Mouse (Mus musculus) CD4-positive, CD25-positive, alpha-beta regulatory T cell, adult 9 weeks (primary cell): ENCODE data around the gene Ccdc117. TPM values are rescaled to one million over a fixed set of nuclear protein-coding genes. Genes with fewer than 3 reads are reported as not detected.

Experiments
- polyA plus RNA-seq: library from polyadenylated mRNA; unstranded; fragments of 100-300 nt; shearing (Covaris generic); gene quantifications from one replicate; pipeline ENCODE4 v1.2.1, GENCODE M21; 2017

Gene Ccdc117
- 3.8 TPM for polyA plus RNA-seq

DNA sequence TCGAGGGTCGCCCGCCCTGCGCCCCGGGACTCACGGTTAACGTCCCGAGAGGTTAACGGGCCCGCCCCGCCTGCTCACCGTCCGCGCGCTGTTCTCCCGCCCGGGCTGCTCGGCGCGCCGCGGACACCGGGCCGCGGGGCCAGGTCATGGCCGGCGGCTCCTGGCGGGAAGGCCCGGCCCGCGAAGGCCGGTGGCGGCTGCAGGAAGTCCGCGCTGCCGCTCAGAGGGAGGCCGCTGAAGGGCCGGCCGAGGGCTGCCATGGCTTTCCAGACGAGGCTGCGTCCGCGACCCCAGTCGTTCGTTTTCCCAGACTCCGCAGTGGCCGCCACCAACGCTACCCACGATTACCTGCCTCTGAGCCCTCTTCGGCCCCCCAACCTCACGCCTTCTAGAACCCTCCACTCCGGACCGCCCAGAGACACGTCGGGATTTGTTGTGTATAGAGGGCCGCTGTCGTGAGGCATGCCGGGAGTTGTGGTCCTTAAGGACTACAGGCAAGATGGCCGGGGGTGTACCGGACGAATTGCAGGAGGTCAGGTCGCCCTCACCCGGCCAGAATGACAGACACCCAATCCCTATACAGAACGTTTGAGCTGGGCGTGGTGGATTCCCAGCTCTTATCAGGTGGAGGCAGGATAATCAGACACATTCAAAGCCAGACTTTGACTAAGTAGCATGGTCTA is at the start of gene Ccdc117:
TSS of gene Ccdc117 (minus strand) at position 389 of the 683 bp plus-strand sequence.

DNA sequence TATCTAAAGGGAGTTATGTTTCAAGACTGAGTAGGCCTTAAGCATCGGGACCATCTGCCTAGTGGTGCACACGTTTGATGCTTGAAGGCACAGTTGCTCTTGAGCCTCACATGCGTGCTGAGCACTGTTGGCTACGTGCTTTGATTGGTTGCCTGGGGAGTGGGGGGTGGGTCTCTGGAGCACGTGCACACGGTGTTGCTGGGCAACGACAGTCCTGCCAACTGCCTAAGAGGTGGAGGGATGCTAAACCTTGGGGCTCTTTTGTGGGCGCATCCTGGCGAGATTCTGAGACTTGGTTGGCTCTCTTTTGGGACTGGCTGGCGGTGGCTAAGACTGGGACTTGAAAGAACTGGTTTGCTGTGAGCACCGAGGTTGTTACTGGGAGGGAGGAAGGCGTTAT is 27.5 kb upstream of the Ccdc117 start, which contains the start of gene Ankrd36:
TSS of gene Ankrd36 (plus strand) at position 211 of the 400 bp plus-strand sequence.

GRCm38 (mm10) chr11:5520412-5521265 is 21.3 kb downstream of the Ccdc117 start, which contains the start of gene Xbp1:
Xbp1 (plus strand) TSS chr11:5520659.

Other genes with a start within 250 kb of the Ccdc117 start
- 4.5 TPM for gene Znrf3, start 97.3 kb downstream of the Ccdc117 start, polyA plus RNA-seq
- 32.3 TPM for gene Xbp1, start 21.5 kb downstream of the Ccdc117 start, polyA plus RNA-seq
- not detected for gene Ankrd36, start 27.5 kb upstream of the Ccdc117 start, polyA plus RNA-seq
- 28.5 TPM for gene Mrps24, start 173.5 kb upstream of the Ccdc117 start, polyA plus RNA-seq
- 31.4 TPM for gene Urgcp, start 220.2 kb upstream of the Ccdc117 start, polyA plus RNA-seq
- gene Dbnl, start 246.3 kb upstream of the Ccdc117 start, polyA plus RNA-seq = 299 TPM